Mouse (Mus musculus) cerebellum, postnatal 10 days (tissue): Measurements from ENCODE around the gene Arhgef7.

Experiments
- DNase-seq, 2 experiments: peaks; one replicate each; pipeline ENCODE4 v3.0.0; 2021; ENCODE audit warnings: mixed read lengths in 2 of 2

Arhgef7 gene

DNA sequence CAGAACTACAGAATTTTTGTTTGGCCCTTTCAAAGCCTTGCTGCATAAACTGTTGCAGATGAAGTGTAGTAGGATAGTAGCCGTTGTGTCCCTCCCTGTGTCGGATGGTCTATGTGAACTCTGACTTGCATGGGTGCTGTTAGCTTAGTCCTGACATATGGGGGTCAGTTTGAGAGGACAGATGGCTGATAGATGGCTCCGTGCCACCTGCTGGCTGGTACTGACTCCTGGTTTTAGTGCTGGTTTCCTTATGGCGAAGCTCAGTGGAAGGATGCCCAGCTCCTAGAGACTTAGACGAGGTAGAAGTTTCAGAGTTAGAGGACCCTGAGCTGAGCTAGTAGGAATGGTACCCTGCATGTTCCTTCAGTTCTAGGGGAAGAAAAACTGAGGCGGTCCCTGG is 42.5 kb downstream of the Arhgef7 start:
- DNase-seq = peak; percentile 95 to 97

GRCm38 (mm10) chr8:11770521-11771080 is 43.1 kb downstream of the Arhgef7 start:
- no peak for DNase-seq

DNA sequence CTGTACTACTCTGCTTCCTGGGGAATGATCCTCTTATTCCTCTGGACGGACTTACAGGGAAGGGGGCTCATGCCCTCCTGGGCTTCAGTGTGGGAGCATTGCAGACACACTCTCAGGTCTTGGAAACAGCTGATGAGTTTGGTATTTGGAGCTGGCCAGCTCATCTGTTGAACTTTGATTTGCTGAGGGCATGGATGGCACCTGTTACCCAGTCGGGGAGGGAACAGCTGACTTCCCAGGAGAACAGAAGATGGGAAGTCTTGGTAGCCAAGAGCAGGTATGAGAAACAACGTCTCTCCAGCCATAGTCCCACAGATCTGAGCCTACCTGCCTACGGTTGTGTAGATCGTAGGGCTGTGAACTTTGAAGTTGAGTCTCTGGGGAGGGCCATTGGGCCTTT is 44.1 kb downstream of the Arhgef7 start:
- DNase-seq = no peak

DNA sequence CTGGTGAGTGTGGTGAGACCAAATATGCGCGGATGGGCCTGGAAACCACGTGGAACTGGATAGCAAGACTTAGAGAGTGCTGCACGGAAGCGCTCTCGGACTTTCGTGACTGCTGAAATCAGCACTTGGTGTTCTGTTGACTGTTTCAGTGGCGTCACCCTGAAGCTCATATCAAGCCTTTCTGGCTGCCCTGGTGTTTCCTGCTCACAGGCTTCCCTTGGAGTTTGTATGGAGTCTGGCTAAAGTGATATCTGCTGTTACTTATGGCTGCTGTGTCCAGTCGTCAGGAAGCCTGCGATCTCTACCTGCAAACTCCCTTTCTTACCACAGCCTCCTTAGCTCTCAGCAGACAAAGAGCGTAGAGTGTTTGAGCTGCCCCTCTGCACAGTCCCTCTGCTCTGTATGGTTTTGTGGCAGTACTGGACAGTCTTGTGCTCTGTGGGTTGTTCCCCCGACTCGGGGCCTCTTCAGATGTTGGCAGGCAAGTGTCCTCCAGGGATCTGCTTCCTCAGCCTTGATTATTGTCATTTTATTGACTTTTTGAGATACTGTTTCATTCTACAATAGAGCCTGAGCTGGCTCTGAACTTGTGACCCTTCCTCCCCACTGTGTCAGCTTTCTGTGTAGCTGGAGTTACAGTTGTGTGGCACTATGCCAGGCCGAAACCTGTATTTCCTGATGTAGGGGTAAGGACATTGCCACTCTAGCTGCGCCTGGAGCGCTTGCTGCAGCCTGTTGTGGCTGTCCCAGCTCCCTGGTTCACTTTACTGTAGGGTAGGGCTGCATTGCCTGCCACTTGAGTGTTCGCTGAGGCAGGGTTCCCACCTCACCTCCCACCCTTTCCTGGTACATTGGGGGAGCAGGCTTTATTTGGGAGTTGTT is 46.9 kb downstream of the Arhgef7 start:
- no peak for DNase-seq

GRCm38 (mm10) chr8:11775889-11776288 is 48.4 kb downstream of the Arhgef7 start:
- DNase-seq = no peak

GRCm38 (mm10) chr8:11776451-11777180 is 49.1 kb downstream of the Arhgef7 start:
- DNase-seq = no peak

GRCm38 (mm10) chr8:11777201-11777600 is 49.7 kb downstream of the Arhgef7 start:
- DNase-seq = no peak

- DNase-seq = peak; percentile 48 to 54
These were observed 51.3 kb downstream of the Arhgef7 start for GRCm38 (mm10) chr8:11778646-11779433.

GRCm38 (mm10) chr8:11779844-11780634 is 52.5 kb downstream of the Arhgef7 start:
- DNase-seq = peak; percentile 87 to 92

- DNase-seq = peak; percentile 79
These were observed 53.1 kb downstream of the Arhgef7 start for GRCm38 (mm10) chr8:11780641-11781040.

DNA sequence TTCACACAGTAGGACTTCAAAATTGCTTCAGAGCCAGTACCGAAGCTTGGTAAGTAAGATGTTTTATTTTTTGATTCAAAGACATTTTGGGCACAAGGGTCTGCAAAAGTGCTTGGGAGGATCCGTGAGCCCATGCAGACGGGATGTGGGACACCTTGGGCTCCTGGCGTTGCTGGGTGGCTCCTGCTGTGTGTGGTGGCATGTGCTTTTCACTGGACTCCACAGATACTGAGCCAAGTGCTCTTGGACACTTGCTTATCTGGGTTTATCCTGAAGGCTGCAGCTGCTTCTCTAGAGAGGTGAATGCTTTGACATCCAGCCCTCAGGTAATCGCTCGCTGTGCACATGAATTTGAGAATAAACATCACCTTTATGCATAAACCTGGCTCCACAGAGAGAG is 55.1 kb downstream of the Arhgef7 start:
- no peak for DNase-seq

DNA sequence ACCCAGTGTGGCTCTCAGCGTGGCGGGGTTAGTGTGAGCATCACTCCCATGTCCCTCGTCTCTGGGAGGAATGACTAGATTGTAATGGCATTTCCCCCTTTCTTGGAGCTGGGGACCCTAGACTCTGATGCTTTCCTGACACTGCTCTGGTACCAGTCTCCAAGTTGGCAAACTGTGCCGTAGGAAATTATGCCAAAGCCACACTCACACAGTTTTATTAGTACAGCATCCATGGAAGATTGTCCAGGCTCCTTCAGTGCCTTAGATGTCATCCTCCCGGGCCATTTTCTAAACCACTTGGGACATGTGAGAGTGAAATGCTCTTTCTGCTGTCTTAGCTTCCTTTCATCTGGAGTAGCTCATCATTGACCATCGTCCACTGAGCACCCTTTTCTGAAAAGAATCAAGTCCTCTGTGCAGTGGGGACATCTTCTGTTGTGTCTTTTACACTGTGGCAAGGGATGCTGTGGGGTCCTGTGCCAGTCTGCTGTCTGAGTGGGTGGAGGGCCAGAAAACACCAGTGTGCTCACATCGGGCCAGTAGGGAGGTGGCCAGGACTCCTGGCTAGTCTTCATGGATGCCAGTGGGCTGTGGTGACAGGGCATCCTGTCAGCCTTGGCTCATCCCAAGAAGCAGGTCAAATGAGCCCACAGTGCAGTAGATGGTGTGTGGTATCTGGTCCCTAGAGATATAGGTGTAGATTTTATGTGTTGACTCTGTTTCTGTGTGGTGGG is 56.5 kb downstream of the Arhgef7 start:
- DNase-seq = peak; percentile 44 to 56

- peak; percentile 53 to 73 for DNase-seq
These were observed 57.6 kb downstream of the Arhgef7 start for GRCm38 (mm10) chr8:11785121-11785520.

DNA sequence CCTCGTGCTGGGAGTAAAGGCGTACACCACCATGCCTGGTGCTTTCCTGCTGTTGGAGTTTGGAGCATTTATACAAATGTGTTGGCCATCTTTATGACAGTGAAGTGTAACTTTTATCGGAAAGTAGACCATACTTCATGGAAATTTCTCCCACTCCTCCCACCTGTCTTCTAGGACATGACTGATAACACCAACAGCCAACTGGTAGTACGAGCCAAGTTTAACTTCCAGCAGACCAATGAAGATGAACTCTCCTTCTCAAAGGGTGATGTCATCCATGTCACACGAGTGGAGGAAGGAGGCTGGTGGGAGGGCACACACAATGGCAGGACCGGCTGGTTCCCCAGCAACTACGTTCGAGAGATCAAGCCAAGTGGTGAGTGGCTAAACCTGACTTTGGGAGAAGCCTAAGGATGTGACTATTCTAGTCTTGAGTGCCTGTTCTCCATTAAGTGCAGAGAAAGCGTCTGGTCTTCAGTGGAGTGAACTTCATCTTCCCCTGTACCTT is 58.1 kb downstream of the Arhgef7 start:
- DNase-seq = no peak

- DNase-seq = peak; percentile 86
These were observed 60.7 kb downstream of the Arhgef7 start for GRCm38 (mm10) chr8:11788252-11788651.

- DNase-seq = no peak
These were observed 61.6 kb downstream of the Arhgef7 start for GRCm38 (mm10) chr8:11789168-11789567.

DNA sequence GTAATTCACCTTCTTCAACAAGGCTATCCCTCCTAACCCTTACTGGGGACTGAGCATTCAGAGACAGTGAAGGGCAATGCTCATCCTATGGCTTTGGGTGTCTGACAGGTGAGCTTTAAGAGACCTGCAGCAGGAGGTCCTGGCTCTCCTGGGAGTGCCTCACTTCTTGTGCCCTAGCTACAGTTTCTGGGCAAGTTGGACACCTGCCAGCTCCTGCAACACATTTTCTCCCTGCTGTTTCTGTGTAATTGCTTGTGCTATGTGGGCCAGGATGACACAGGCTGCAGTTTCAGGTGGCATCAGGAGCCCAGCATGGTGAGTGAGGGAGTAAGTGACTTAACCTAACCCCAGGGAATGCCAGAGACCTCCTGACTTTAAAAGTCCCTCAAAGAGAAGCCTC is 67.4 kb downstream of the Arhgef7 start:
- DNase-seq = peak; percentile 73 to 75

- peak in 1 of 2 experiments; percentile 45 for DNase-seq
These were observed 69.6 kb downstream of the Arhgef7 start for GRCm38 (mm10) chr8:11797128-11797527.

- peak; percentile 70 to 78 for DNase-seq
These were observed 70.4 kb downstream of the Arhgef7 start for GRCm38 (mm10) chr8:11797729-11798479.

DNA sequence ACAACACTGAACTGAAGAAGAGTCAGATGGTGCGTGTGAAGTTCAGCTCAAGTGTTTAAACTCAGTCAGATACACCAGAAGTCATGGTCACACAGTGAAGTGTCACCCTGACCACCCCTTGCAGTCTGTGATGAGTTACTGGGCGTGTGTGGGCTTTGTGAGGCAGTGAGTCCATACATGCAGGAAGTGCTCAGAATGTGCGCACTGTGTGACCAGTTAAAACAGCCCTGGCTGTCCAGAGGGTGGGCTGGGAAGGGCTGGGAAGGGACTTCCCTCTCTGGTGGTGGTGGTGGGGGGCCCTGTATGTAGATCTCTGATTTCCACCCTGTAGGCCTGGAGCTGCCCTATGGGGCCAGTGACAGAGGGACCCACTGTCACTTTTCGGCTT is 71.0 kb downstream of the Arhgef7 start:
- DNase-seq = no peak
